Mouse (Mus musculus) MN1 (cell line): Measurements from ENCODE around the gene Plpp7.

Experiments
- DNase-seq: peaks from one replicate; pipeline ENCODE4 v3.0.0-alpha.2; 2016; ENCODE audit warnings: low spot score

The Plpp7 gene

DNA sequence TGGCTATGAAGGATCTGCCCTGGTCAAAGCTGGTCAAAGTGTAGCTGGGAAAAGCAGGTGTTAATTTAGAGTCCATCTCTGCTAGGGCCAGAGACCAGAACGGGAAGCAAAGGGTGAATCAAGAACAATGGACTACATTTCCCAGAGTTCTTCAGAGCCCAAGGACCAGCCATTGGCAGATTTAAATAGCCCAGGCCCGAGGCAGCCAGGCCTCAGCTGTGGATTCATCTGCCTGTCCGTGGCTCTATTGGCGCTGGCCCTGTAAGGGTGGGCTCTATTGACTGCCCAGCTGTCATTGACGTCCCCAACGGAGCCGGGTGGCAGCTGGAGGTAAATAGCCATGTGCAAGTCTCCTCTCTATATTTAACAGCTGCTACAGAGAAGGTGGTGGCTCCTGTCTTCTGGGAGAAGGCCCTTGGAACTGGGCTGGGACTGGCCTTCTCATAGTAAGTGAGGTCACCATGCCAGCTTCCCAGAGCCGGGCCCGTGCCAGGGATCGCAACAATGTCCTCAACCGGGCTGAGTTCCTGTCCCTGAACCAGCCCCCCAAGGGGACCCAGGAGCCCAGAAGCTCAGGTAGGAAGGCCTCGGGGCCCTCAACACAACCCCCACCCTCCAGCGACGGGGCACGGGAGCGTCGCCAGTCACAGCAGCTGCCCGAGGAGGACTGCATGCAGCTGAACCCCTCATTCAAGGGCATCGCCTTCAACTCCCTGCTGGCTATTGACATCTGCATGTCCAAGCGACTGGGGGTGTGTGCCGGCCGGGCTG, at the start of gene Plpp7:
Plpp7 (plus strand) TSS at position 178 of the 771 bp plus-strand sequence.
- DNase-seq = peak; percentile 83

DNA sequence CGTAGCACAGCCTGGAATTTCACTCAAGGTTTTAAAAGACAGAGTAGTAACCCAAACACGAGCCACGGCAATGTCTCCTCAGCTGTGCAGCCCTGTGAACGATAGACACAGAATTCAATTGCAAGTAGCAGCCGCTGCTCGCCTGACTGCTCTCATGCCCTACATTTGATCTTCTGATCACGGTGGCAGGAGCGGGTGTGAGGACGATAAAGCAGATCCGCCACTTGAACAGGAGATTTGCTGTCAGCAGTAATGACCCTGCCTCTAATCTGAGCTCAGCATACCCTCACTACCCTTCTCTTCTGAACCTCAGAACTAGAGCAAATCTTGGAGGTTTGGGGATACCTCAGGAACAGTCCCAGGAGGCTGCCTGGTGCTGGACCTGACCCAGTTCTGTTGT, 49.3 kb upstream of the Plpp7 start:
- no peak for DNase-seq

DNA sequence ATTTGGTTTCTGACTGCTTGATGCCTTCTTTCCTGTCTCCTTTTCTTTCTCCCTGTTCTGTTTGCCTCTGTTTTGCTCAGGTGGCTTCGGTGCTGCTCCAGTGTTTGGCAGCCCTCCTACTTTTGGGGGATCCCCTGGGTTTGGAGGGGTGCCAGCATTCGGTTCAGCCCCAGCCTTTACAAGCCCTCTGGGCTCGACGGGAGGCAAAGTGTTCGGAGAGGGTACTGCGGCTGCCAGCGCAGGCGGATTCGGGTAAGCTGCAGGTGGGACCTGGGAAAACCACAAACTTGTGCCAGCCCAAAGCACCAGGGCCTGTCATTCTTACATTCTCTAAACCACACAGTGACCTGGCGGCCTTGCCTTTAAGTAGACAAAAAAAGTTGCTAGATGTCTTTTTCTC, 48.0 kb upstream of the Plpp7 start:
- no peak for DNase-seq

DNA sequence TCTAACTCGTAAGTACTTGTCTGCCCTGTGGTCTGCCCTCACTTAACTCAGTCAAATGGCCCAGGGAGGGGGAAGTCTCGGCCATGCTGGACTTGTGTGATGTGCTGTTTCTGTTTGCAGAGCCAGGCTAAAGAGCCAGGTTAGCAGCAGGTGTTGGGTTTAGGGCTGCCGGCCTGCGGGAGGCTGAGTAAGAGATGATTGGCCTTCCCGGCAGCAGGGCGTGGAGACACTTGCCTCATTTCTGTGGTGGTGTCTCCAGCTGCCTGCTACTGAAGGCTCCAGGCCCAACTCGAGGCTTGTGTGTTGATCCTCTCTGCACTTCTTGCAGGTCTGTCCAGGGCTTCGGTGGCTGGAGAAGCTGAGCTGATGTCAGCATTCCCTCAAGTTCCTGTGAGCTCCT, 43.5 kb upstream of the Plpp7 start:
- no peak for DNase-seq

DNA sequence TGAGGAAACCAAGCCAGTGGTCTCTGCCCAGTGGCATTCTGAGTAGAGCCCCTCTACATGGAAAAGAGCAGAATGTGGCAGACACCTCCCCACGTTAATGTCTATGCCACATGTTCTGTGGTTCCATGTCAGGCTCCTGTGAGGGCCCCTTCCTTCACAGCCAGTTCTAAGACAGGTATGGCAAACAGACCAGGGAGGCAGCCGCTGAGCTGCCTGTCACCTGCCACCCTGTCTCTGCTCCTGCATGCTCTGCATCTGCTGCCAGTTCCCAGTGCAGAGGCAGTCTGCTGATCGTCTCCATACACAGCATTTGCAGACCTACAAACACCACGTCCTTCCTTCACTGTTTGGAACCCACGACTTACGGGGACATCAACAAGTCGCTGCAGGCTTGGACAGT, 42.9 kb upstream of the Plpp7 start:
- no peak for DNase-seq

DNA sequence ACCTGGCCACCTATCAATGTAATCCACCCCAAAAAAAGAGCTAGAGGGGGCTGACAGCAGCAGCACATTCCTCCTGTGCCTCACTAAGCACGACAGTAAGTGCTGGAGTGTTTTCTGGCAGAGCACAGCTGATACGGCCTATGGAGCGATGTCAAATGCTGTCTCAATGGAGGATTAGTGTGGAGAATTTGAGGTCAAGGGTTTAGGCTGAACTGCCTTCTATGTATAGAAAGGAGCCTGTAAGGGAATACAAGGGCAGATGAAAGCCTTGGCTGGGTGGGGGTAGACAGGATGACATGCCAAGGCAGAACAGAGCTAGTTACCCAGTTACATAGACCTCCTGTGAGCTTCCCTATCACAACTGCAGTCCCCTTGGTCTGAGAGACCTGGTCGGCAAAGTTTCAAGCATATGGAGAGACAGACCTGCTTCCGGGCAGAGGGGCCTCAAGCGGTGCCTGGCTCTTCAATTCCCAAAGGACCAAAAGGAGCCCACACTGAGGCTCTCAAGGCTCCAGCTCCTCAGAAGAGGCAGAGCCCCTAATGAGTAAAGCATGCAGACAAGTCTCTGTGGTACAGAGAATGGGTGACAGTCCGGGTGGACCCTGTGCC, 39.9 kb upstream of the Plpp7 start:
- DNase-seq = no peak

DNA sequence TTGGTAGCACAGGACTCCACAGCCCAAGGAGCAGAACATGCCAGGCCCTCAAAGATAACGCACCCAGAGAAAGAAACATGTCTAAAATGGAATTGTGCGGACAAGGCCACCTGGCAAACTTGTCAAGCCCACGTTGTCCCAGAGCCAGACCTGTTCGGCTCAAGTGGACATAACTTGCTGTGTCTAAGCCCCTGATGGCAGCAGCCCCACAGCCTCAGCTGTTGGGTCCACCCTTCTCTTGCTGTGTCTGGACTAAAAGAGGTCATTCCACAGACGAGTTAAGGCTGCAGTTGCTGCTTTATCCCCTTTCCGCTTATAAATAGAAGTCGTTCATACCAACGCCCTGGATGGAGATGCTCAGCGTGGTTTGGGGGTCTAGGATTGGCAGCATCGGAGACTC, 38.8 kb upstream of the Plpp7 start:
- DNase-seq = no peak

DNA sequence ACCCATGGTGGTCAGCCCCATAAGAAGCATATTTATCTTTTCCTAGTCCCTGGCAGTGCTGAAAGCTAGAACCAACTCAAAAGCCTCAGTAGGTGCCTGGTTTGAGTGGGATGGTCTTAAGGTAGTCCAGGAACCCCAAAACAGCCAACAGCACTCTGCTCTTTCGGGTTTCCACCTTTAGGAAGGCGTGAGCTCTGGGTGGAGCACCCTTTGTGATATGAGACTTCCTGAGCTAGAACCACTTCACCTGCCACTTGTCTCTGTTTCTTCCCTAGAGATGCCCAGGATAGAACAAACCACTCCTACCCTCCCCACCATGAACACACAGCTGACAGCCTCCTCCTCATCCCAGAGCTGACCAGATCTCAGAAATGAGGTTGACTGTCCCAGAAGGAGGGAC, 38.0 kb upstream of the Plpp7 start:
- no peak for DNase-seq

DNA sequence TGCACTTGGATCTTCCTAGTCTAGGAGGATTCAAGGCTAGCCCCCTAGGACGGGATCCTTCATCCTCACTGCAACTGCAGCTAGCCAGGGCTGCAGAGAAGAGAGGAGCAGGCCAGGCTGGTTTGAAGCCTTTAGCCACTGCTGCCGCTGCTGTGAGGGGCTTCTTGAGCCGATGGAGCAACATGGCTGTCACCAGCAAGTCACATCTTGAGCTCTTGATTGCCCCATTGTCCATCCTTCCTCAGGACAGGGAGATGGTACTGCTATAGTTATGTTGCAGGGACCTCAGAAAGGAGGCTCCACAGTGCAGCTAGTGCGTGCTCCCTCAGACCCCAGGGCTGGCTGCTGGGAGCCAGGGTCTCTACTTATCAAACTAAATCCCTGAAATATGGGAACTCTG, 37.5 kb upstream of the Plpp7 start:
- no peak for DNase-seq

DNA sequence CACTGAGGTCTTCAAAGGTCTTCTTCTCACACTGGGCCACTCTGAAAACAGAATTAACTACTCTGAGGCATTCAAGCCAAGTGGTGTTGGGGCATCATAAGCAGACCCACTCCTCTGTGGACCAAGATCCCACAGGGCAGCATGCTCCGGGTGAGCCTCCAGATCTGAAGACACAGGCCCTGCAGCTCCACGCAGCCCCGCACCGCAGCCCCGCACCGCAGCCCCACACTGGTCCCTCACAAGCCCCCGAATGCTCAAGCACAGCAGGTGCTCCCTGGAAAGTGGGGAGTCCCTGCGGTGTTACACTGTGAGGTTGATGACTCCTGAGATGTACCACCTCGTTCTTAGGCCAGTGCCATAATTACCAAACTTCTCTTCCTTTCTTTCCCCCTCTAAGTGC, 37.1 kb upstream of the Plpp7 start:
- no peak for DNase-seq

DNA sequence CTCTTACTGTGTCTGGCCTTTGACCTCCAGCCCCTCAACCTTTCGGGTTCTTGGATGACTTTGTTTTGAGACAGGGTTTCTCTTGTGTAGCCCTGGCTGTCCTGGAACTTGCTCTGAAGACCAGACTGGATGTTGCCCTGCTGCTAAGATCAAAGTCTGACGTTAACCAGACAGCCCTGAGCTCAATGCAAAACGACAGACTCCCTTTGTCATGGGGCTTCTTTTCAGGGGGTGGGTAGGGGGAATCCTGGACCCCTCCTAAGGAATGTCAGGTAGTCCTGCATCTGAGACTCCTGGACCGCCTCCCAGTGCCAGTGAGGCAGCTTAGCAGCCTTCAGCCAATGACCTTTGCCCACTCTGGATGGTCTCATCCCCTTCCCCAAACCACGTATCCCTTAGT, 36.6 kb upstream of the Plpp7 start:
- no peak for DNase-seq

DNA sequence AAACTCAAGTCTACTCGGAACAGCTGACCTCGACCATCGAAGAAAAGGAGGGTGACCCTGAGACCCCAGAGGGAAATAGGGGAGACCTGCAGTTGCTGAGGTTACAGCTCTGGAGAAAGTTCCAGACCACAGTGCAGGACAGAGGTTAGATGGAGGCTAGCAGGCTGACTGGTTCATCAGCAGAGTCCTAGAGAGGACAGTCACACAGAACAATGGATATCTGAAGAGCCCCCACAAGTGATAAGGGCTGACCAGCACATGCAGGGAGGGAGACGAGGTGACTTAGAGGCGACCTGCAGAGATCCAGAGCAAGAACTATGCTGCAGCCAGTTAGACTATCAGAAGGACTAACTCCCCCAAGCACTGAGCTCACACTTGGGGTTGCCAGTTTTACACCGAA, 35.7 kb upstream of the Plpp7 start:
- DNase-seq = no peak

DNA sequence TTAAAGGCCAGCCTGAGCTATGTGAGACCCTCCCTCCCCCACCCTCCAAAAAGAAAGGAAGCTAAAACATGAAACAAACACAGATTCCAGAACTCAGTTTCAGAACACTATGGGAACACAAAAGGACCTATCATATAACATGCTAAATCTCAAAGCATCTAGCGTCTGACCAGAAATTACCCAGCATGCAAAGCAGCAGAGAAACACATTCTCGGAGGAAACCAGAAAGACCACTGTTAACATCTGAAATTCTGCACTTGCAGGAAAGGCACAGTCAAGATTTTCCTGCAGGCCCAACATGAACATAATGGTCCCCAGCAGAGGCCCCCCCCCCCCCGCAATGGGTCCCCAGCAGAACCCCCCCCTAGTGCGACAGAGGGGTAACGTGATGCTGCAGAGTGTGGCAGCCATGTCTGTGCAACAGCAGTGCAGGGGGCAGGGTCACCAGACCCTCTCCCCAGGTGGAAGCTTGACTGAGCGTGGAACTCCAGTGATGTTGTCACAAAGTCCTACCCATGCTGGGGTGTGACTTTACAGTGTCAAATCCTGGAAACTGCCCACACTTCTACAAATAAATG, 35.0 kb upstream of the Plpp7 start:
- no peak for DNase-seq

DNA sequence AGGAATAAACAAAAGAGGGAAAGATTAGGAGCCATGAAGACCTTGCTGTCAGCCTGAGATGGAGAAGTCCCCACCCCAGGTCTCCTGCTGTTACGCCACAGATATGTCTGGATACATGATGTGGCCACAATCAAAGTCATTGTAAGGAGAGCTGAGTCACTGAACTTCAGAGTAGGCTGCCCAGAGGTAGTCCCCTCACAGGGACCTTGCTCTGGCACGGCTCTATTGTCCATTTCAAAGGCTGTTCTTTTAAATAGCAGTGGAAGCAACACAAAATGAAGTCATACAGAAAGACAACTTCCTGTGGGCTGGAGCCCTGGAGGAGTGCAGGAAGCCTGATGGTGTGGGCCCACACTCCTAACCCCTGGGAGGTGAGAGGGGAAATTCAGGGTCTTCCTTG, 34.1 kb upstream of the Plpp7 start:
- DNase-seq = no peak

DNA sequence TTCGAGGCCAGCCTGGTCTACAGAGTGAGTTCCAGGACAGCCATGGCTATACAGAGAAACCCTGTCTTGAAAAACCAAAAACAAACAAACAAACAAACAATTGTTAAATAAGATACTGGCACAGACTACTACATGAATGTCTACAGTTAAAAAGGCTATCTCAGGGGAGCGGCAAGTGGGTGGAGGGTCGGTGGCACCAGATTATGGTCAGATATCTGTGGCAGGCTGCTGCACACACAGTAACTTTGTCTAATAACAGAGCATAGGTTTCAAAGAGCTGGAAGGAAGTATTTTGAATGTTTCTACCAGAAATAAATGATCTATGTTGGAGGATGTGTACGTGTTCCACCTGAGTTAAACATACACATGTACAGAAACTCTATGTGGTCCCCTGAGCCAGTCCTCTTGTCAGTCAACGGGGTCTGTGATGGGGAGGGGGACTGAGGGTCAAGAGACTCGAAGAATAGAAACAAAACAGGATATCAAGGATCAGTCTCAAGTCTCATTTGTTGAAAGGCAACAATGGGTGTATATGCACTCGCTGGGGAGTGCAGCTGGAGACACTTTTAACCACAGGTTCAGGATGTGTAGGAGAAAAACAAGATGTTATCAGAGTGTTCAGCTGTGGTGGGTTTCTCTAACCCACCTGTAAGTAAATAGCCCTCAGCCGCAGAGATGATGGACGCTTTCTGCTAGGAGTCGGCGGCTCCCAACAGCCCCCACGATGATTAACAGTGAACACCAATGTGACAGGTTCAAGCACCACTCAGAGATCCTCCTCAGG, 33.4 kb upstream of the Plpp7 start:
- no peak for DNase-seq

DNA sequence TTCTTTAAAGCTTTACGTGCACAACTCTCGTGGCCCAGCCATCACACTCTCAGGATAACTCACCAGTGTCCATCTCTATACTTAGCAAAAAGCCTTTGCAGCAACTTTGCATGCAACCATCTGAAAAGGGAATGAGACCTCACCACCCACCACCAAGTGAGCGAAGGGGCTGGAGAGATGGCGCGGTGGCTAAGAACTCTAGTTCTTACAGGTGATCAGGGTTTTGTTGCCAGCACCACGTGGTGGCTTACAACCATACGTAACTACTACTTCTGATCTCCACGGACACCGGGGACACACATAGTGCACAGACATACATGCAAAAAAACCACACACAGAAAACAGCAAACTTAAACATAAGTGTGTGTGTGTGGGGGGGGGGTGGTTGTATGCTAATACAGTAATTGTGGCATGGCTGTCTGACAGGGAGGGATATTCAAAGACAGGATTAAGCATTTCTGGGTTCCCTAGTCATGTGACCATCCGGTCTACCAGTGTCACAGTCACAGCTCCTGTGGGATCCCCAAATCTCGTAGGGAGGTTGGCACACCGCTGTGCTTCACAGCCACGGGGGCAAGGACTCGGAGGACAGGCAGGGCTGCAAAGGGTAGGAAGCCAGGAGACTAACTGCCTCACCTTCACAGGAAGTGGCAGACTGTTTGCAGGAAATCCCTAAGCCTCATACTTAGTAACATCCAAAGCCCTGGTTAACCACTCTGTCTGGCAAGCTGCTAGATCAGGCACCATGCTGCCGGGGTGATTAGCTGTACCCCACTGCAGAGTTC, 32.5 kb upstream of the Plpp7 start:
- DNase-seq = no peak

DNA sequence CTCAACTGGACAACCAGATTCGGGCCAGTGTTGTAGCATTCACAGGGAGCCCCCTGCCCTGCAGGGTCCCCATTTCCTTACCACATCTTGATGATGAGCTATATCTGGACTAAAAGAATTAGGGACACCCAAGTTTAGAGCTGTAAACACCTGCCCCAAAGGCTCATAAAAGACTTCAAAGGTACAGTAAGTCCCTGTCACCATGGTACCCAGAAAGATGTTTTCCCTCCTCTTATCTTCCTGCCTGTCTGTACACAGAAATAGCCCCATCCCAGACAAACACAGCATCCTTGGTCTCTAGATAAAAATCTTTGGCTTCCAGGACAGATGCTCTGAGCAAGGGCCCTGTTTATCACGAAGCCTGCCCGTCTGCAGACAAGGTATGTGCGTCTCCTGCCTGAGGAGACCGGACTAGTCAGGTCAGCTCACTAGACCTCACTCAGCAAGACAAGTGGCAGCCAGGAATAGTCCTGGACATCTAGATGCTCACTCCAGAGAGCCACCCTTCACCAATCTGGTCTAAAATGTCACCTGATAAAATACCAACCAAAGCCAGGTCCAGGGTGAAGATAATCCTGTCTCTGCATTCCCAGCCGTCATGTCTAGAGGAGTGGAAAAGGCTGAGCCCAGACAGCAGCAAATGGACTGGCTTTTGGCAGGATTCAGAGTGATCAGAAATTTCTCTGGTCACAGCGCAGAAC, 31.7 kb upstream of the Plpp7 start:
- no peak for DNase-seq

DNA sequence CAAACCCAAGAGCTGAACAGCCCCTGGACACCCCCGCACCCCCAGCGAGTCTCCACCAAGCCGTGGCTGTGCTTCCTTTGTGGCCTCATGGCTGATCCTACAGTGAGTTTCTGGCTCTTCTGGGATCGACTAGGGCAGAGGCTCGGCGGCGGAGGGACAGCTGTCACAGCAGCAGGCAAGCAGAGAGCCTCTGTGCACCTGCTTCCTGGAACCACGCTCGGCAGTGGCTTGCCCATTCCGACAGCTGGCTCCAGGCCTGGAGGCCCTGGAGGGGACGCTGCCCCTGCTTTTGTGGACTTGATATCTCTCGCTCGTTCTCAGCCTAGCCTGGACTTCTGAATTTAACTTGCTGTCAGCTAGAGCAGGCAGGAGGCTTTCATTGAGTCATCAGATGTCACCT, 30.4 kb upstream of the Plpp7 start:
- DNase-seq = no peak

DNA sequence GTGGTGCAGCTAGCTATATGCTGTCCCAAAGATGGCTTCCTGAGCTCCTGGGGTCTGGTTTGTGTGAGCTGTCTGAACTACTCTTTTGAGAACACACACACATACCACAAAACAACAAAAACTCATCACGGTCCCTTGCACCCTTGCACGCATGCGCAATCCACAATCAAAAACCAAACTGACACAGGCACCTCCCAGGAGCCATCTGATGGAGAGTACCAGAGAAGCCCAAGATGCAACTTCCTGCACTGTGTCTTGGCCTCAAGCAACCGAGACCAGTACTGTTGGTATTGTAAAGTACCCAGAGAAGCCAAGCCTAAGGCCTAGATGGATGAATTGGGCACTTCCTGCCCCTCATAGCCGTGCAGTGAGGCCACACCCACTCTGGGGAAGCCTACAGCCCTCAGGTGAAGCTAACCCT, 29.9 kb upstream of the Plpp7 start:
- DNase-seq = no peak

DNA sequence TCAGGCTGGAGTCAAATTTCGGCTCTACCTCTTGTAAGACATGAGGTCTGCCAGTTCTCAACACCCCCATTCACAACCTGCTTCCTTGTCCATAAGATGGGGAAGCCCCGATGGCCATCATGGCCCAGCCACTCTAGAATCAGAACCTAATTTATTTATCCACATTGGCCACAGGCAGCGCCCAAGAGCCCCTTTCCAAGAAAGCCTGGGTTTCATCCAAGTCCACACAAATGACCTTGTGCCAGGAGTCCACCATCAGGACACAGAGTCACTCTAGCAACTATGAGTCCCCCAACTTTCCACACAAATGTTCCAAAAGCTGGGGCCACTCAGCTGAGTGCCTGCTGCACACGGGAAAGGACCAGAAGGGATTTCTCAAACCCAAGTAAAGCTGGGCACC, 29.3 kb upstream of the Plpp7 start:
- no peak for DNase-seq

DNA sequence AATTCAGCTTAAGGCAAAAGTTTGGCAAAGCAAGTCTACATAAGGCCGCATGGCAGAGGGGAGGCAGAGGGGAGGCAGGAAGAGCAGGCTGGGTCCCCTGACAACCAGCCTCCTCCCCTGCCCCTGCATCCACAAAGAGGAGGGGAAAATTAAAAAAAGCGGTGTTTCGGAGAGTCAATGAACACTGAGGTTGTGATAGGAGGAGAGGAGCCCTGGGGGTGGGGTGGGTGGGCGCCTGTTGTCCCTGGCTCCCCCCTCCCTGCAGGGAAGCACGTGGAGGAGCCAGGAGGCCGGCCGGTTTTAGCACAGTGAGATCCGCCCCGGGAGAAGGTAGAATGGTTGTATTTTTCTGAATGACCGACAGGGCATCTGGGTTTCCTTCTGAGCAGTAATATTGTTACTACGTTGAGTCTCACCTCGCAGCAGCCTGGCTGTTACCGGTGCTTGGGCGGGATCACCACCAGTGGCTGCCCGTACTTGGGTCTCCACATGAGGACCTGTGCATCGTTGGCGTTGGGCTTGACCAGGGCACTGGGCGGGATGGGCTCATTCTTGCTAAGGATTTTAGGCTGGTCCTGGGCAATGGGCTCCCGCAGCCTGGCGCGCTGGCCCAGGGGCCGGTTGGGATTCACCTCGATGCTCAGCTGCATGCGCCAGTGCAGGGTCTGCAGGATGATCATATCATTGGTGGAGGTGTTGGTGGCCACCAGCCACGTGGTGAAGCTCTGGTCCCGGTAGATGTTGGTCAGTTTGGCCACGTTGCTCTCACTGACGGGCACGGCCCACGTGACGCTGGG, 26.3 kb upstream of the Plpp7 start:
- DNase-seq = no peak
